Mouse (Mus musculus) heart, embryonic 15.5 days (tissue): ENCODE data around the gene Car15. TPM values are rescaled to one million over a fixed set of nuclear protein-coding genes. Genes with fewer than 3 reads are reported as not detected.
A peak's percentile ranks its signal among the peaks of the same experiment; 100 is the strongest.

ENCODE experiments used
- ATAC-seq: fragments of 200-750 bp; cut with Nextera tagmentation; replicated peaks from 2 replicates; pipeline ENCODE4 v1.8.0; 2017; ENCODE audit warnings: low read depth, moderate TSS enrichment; ENCODE audit not compliant: insufficient number of reproducible peaks, insufficient read depth, low FRiP score
- H3K27ac ChIP-seq: fragments of 300-500 bp; sonication (generic); 2 replicates; pipeline ENCODE4 v1.5.1; 2015; ENCODE audit warnings: mild to moderate bottlenecking, inconsistent platforms
- H3K27me3 ChIP-seq: fragments of 300-500 bp; sonication (generic); 2 replicates; pipeline ENCODE4 v1.6.1; 2015; ENCODE audit warnings: inconsistent platforms
- H3K36me3 ChIP-seq: fragments of 300-500 bp; sonication (generic); 2 replicates; pipeline ENCODE4 v1.6.1; 2015; ENCODE audit warnings: mild to moderate bottlenecking, inconsistent platforms
- H3K4me1 ChIP-seq: fragments of 300-500 bp; sonication (generic); replicated peaks from 2 replicates; pipeline ENCODE4 v1.6.1; 2015; ENCODE audit warnings: inconsistent platforms
- H3K4me2 ChIP-seq: fragments of 300-500 bp; sonication (generic); 2 replicates; pipeline ENCODE4 v1.6.1; 2015; ENCODE audit warnings: inconsistent platforms, mild to moderate bottlenecking, moderate library complexity
- H3K4me3 ChIP-seq: fragments of 300-500 bp; sonication (generic); 2 replicates; pipeline ENCODE4 v1.5.1; 2015; ENCODE audit warnings: mild to moderate bottlenecking, inconsistent platforms
- H3K9ac ChIP-seq: fragments of 300-500 bp; sonication (generic); 2 replicates; pipeline ENCODE4 v1.6.1; 2015; ENCODE audit warnings: mild to moderate bottlenecking, inconsistent platforms
- H3K9me3 ChIP-seq: fragments of 300-500 bp; sonication (generic); replicated peaks from 2 replicates; pipeline ENCODE4 v1.6.1; 2016; ENCODE audit warnings: inconsistent platforms
- WGBS: fragments of 180-500 bp; shearing (Covaris S2); methylation state at CpG from one replicate; pipeline ENCODE4 v1.1.7; 2015; ENCODE audit warnings: mixed read lengths; 5-methylcytosine and 5-hydroxymethylcytosine counted together
- polyA plus RNA-seq: library from polyadenylated mRNA; unstranded; fragments of >200 nt; fragmentation: Nextera tagmentation; extraction: Ambion mirVana; gene quantifications from 2 replicates; pipeline ENCODE4 v1.2.1, GENCODE M21; 2015

Gene Car15
- polyA plus RNA-seq, 1 experiment from 2014 or later, result 1.5 TPM

DNA sequence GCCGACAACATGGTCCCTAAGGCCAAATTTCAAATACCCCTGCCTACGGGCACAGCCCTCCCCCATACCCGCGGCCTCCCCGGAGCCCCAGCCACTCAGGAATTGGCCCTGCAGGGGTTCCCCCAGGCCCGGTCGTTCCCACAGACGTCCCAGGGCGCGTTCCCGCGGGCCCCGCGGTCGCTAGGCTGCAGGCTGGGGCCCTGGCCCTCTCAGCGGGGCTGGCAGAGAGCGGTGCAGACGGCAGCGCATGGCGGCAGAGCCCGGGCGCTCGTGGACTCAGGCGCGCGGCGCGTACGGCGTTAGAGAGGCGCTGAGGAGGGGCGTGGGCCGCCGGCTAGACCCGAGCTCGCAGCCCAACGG, 4.9 kb downstream of the Car15 start:
- Histone ChIP-seq H3K9ac (peak overlapping the region; percentile 44), H3K4me3 (peak overlapping the region; percentile 61), H3K27ac (no peak overlapping the region), H3K9me3 (no peaks in the 10 kb centered on the region), H3K4me1 (peaks cover 18% of the 10 kb centered on the region), H3K4me2 (peak overlapping the region; percentile 99), H3K36me3 (no peaks in the 10 kb centered on the region), H3K27me3 (peaks cover 88% of the 10 kb centered on the region)
- peak; percentile 22; the same call in 1 of the 2 replicates for ATAC-seq
- WGBS, result under 1% methylated on average over 31 of the region's 37 CpGs

- peak within 1 kb of the TSS; percentile 61 for H3K4me3 ChIP-seq
- H3K4me1 ChIP-seq, result peaks cover 18% of the 10 kb centered on the region
- no peak for ATAC-seq
- H3K4me2 ChIP-seq, result peak within 1 kb of the TSS; percentile 99
- WGBS, result 26% methylated on average over 7 of the region's 7 CpGs
- peak within 1 kb of the TSS; percentile 44 for H3K9ac ChIP-seq
- H3K36me3 ChIP-seq, result no peaks in the 10 kb centered on the region
- H3K9me3 ChIP-seq, result no peaks in the 10 kb centered on the region
- H3K27ac ChIP-seq, result no peak within 1 kb of the TSS
- H3K27me3 ChIP-seq, result peaks cover 87% of the 10 kb centered on the region
Measured at GRCm38 (mm10) chr16:17832821-17833220, 5.3 kb downstream of the Car15 start, which contains the start of gene B830017H08Rik. Gene B830017H08Rik (plus strand): TSS chr16:17833121.

DNA sequence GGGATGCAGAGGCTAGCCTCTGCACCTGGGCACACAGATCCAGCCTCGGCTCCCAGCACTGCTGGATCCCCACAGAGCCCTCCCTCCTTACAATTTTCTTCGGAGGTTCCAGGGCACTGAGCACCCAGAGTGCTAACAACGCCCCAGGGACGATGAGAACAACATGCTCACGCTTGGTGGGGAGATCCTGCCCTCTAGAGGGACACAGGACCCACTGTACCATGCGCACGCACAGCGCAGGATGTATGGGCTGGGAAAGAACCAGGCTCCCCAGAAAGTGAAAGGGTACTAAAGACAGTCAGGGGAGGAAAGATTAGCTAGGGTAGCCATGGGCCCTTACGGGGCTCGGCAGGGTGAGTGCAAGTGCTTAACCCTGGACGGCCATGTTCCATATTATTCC, 6.4 kb downstream of the Car15 start:
- WGBS, result 16% methylated on average over 11 of the region's 11 CpGs

DNA sequence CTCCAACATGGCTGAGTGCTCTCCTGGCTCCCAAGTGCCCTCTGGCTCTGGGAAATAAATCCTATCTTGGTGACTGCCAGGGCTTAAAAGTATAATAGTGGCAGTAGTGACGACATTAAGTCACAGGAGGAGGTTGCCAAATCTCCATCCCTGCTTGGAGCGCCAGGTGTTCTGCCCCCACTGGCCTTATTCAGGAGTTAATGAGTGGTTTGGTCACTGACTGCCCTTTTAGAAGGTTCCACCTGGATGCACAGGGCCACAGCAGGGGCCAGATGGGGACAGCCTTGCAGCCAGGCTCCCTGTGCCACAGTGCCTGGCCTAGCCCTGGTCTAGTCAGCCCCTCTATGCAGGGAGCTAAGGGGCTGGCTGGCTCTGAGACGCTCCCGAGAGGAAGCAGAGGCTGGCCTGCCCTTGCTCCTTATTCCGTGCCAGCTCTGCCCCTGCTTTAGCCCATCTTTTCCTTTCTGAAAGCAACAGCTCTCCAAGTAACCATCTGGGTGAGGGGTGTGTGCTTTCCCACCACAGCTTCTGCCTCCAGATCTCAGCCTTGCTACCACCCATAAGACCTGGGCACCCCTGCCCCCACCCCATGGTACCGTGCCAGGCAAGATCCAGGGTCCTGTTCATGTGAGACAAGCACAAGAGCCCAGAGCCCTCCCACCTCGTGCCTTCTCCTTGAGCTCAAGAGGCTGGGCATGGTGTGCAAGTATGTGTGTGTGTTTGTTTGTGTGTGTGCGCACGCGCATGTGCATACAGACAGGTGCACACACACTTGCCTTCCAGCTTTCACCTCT, 7.6 kb downstream of the Car15 start:
- peaks cover 65% of the 10 kb centered on the region for H3K27me3 ChIP-seq
- no peak overlapping the region for H3K4me2 ChIP-seq
- H3K36me3 ChIP-seq, result no peaks in the 10 kb centered on the region
- no peaks in the 10 kb centered on the region for H3K9me3 ChIP-seq
- peaks cover 18% of the 10 kb centered on the region for H3K4me1 ChIP-seq
- H3K4me3 ChIP-seq, result no peak overlapping the region
- H3K9ac ChIP-seq, result no peak overlapping the region
- no peak overlapping the region for H3K27ac ChIP-seq
- WGBS, result 72% methylated on average over 10 of the region's 10 CpGs
- no peak for ATAC-seq

More for the DNA sequence above, 6.4 kb downstream of the Car15 start:
- Histone ChIP-seq H3K9me3 (no peaks in the 10 kb centered on the region), H3K27ac (no peak overlapping the region), H3K9ac (no peak overlapping the region), H3K27me3 (peaks cover 77% of the 10 kb centered on the region), H3K4me1 (peaks cover 18% of the 10 kb centered on the region), H3K4me3 (no peak overlapping the region), H3K36me3 (no peaks in the 10 kb centered on the region), H3K4me2 (no peak overlapping the region)
- no peak for ATAC-seq

DNA sequence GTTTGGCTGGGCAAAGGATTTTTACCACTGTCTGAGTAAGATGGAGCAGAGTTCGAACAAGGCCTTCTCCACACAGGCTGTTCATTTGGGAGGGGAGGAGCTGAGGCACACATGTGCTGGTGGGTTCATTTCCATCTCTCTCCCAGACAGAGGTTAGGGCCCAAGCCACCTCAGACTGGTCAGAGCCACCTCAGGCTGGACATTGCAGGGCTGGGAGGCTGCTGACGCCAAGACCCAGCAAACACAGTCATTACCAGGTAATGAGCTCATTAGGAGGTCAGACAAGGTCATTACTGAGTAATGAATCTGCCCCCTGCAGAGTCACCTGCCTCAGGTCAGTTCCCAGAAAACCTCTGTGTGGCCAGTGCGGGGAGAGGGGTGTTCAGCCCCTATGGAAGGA, 9.3 kb downstream of the Car15 start:
- Histone ChIP-seq H3K36me3 (no peaks in the 10 kb centered on the region), H3K9ac (no peak overlapping the region), H3K9me3 (no peaks in the 10 kb centered on the region), H3K4me2 (no peak overlapping the region), H3K4me1 (peaks cover 11% of the 10 kb centered on the region), H3K27ac (no peak overlapping the region), H3K27me3 (peaks cover 51% of the 10 kb centered on the region), H3K4me3 (no peak overlapping the region)
- 77% methylated on average over 3 of the region's 3 CpGs for WGBS
- no peak for ATAC-seq

DNA sequence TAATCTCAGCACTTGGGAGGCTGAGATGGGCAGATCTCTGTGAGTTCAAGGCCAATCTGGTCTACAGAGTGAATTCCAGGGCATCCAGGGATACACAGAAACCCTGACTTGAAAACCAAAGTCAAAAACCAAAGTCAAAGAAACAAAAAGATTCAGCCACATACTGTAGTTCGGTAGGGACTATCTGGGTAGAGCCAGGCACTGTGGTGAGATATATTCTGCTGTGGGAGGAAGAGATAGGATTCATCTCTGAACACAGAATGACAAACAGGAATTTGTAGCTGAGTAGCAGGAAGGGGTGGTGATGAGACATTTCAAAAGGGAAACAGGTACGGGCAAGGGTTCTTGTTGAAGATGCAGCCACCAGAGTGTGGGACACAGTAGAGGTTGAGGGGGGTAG, 9.9 kb downstream of the Car15 start:
- no peak overlapping the region for H3K4me3 ChIP-seq
- H3K4me1 ChIP-seq, result peaks cover 5% of the 10 kb centered on the region
- H3K36me3 ChIP-seq, result no peaks in the 10 kb centered on the region
- no peak overlapping the region for H3K27ac ChIP-seq
- H3K9ac ChIP-seq, result no peak overlapping the region
- no peak overlapping the region for H3K4me2 ChIP-seq
- H3K27me3 ChIP-seq, result peaks cover 46% of the 10 kb centered on the region
- no peaks in the 10 kb centered on the region for H3K9me3 ChIP-seq
- ATAC-seq, result no peak
- 63% methylated on average over 2 of the region's 2 CpGs for WGBS

GRCm38 (mm10) chr16:17826500-17826899, 11.7 kb downstream of the Car15 start:
- H3K4me3 ChIP-seq, result no peak overlapping the region
- H3K27me3 ChIP-seq, result peaks cover 36% of the 10 kb centered on the region
- no peaks in the 10 kb centered on the region for H3K4me1 ChIP-seq
- no peaks in the 10 kb centered on the region for H3K36me3 ChIP-seq
- no peak overlapping the region for H3K4me2 ChIP-seq
- H3K9me3 ChIP-seq, result no peaks in the 10 kb centered on the region
- WGBS, result 71% methylated on average over 2 of the region's 2 CpGs
- no peak for ATAC-seq
- no peak overlapping the region for H3K9ac ChIP-seq
- H3K27ac ChIP-seq, result no peak overlapping the region

DNA sequence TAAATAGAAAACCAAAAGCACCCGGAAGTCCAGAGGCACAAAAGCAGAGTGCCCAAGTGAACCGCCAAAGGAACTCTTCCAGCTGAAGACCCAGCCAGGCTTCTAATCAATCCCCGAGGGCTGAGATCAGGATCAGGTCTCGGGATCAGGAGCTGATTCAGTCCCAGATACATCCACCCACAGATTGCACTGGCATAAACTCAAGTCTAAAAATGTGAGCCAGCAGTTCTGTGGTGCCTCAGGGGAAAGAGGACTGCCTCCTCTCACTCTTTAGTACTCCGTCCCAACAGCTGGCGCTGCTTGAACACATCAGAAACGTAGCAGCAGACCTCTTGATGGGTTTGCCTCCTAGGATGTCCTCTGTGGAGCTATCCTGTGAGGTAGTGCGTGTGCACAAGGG, 21.6 kb downstream of the Car15 start:
- Histone ChIP-seq H3K4me1 (peaks cover 21% of the 10 kb centered on the region), H3K36me3 (no peaks in the 10 kb centered on the region), H3K4me3 (no peak overlapping the region), H3K9me3 (no peaks in the 10 kb centered on the region), H3K27ac (no peak overlapping the region), H3K27me3 (peaks cover 43% of the 10 kb centered on the region), H3K4me2 (no peak overlapping the region), H3K9ac (no peak overlapping the region)
- no peak for ATAC-seq
- 81% methylated on average over 8 of the region's 8 CpGs for WGBS

GRCm38 (mm10) chr16:17815411-17816402, 22.5 kb downstream of the Car15 start:
- WGBS, result 2% methylated on average over 63 of the region's 63 CpGs
- Histone ChIP-seq H3K4me3 (peak overlapping the region; percentile 53), H3K36me3 (no peaks in the 10 kb centered on the region), H3K27me3 (peaks cover 40% of the 10 kb centered on the region), H3K4me1 (peaks cover 23% of the 10 kb centered on the region), H3K9ac (peak overlapping the region; percentile 60), H3K27ac (no peak overlapping the region), H3K9me3 (no peaks in the 10 kb centered on the region), H3K4me2 (peak overlapping the region; percentile 89)
- ATAC-seq, result peak; percentile 75

DNA sequence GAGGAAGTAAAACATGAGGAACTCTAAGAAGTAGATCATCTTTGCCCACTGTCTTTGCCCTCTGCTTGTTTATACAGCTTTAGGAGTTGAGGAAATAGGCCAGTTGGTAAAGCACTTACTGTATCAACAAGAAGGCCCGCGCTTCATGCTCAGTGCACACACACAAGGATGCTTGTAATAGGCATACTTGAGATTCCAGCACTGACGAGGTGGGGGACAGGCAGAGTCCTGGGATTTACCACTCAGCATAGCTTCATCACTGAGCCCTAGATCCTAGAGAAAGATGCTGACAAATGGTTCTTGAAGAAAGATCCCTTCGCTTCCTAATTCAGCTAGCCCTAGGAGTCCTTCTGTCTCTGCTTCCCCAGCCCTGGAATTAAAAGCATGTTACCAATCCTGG, 25.0 kb downstream of the Car15 start:
- H3K9me3 ChIP-seq, result no peaks in the 10 kb centered on the region
- H3K4me3 ChIP-seq, result no peak overlapping the region
- H3K9ac ChIP-seq, result no peak overlapping the region
- WGBS, result 37% methylated on average over 4 of the region's 4 CpGs
- H3K27ac ChIP-seq, result no peak overlapping the region
- no peak overlapping the region for H3K4me2 ChIP-seq
- H3K27me3 ChIP-seq, result peaks cover 33% of the 10 kb centered on the region
- H3K4me1 ChIP-seq, result peaks cover 43% of the 10 kb centered on the region
- no peaks in the 10 kb centered on the region for H3K36me3 ChIP-seq
- no peak for ATAC-seq

DNA sequence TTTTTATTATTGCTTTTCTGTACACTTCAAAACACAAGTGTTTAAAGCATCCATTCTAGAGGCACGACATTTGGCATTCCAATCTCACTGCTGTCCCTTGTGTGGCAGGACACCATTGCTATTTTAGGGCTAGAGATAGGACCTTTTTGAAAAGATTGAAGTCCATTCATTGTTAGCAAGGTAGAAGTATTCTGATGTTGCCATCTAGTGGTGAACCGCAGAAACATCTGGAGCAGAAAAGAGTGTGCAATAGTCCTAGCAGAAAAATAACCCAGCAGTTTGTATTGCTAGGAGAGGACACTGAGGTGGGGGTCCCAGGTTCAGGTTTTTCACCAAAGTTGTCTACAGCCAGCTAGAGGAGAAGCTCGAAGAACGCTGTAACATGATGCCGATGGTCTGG, 26.0 kb downstream of the Car15 start:
- peaks cover 33% of the 10 kb centered on the region for H3K27me3 ChIP-seq
- no peak overlapping the region for H3K4me2 ChIP-seq
- no peak overlapping the region for H3K27ac ChIP-seq
- H3K4me1 ChIP-seq, result peaks cover 53% of the 10 kb centered on the region
- no peaks in the 10 kb centered on the region for H3K36me3 ChIP-seq
- H3K9me3 ChIP-seq, result no peaks in the 10 kb centered on the region
- no peak for ATAC-seq
- H3K4me3 ChIP-seq, result no peak overlapping the region
- H3K9ac ChIP-seq, result no peak overlapping the region
- WGBS, result 4% methylated on average over 5 of the region's 5 CpGs
